Mouse (Mus musculus): ENCODE results near the gene Cox7a2.
A peak's percentile ranks its signal among the peaks of the same experiment; 100 is the strongest.

The Cox7a2 gene

GRCm38 (mm10) chr9:79759385-79760005, at the start of gene Cox7a2:
TSS of gene Cox7a2 (minus strand) at chr9:79759878.
- DNase-seq = peak; percentile 95

- no peak for DNase-seq
Measured at GRCm38 (mm10) chr9:79809411-79809810, 49.7 kb upstream of the Cox7a2 start.

GRCm38 (mm10) chr9:79807178-79807577, 47.5 kb upstream of the Cox7a2 start:
- DNase-seq = no peak

- DNase-seq = peak; percentile 41
Measured at GRCm38 (mm10) chr9:79806317-79807075, 46.8 kb upstream of the Cox7a2 start.

- DNase-seq = no peak
Measured at GRCm38 (mm10) chr9:79805426-79805825, 45.7 kb upstream of the Cox7a2 start.

- no peak for DNase-seq
Measured at GRCm38 (mm10) chr9:79796461-79797135, 36.9 kb upstream of the Cox7a2 start.

GRCm38 (mm10) chr9:79795076-79795475, 35.4 kb upstream of the Cox7a2 start:
- no peak for DNase-seq

- peak; percentile 97 for DNase-seq
Measured at GRCm38 (mm10) chr9:79792841-79793835, 33.5 kb upstream of the Cox7a2 start, which contains the start of gene Tmem30a. TSS of gene Tmem30a (minus strand) at chr9:79793507.

- DNase-seq = no peak
Measured at GRCm38 (mm10) chr9:79785794-79786085, 26.1 kb upstream of the Cox7a2 start.

GRCm38 (mm10) chr9:79784934-79785793, 25.5 kb upstream of the Cox7a2 start:
- no peak for DNase-seq

- DNase-seq = no peak
Measured at GRCm38 (mm10) chr9:79784439-79784838, 24.8 kb upstream of the Cox7a2 start.

GRCm38 (mm10) chr9:79779354-79779753, 19.7 kb upstream of the Cox7a2 start:
- DNase-seq = no peak

GRCm38 (mm10) chr9:79766991-79767545, 7.4 kb upstream of the Cox7a2 start:
- no peak for DNase-seq

- DNase-seq = no peak
Measured at GRCm38 (mm10) chr9:79765329-79765728, 5.7 kb upstream of the Cox7a2 start.

- DNase-seq = no peak
Measured at GRCm38 (mm10) chr9:79762519-79762918, 2.8 kb upstream of the Cox7a2 start.

GRCm38 (mm10) chr9:79760076-79760475, 398 bp upstream of the Cox7a2 start:
- DNase-seq = no peak

GRCm38 (mm10) chr9:79755311-79755710, 4.4 kb downstream of the Cox7a2 start:
- DNase-seq = no peak

- DNase-seq = no peak
Measured at GRCm38 (mm10) chr9:79751846-79752245, 7.8 kb downstream of the Cox7a2 start.

- no peak for DNase-seq
Measured at GRCm38 (mm10) chr9:79750709-79751108, 9.0 kb downstream of the Cox7a2 start.

GRCm38 (mm10) chr9:79745036-79745435, 14.6 kb downstream of the Cox7a2 start:
- DNase-seq = no peak

GRCm38 (mm10) chr9:79735608-79736007, 24.1 kb downstream of the Cox7a2 start:
- no peak for DNase-seq
